Mouse (Mus musculus) liver, embryonic 11.5 days (tissue): ENCODE data around the gene Gm28043. TPM values are rescaled to one million over a fixed set of nuclear protein-coding genes. Genes with fewer than 3 reads are reported as not detected.

Experiments
- ATAC-seq: fragments of 200-750 bp; cut with Nextera tagmentation; replicated peaks from 2 replicates; pipeline ENCODE4 v1.8.0; 2017; ENCODE audit warnings: moderate number of reproducible peaks, mild to moderate bottlenecking, moderate TSS enrichment, moderate library complexity; ENCODE audit not compliant: low FRiP score
- DNase-seq: peaks from one replicate; pipeline ENCODE4 v3.0.0-alpha.2; 2017; ENCODE audit warnings: low spot score
- H3K27ac ChIP-seq: fragments of 300-500 bp; sonication (generic); 2 replicates; pipeline ENCODE4 v1.5.1; 2014; ENCODE audit warnings: mild to moderate bottlenecking, low read depth, low read length, control low read depth
- H3K27me3 ChIP-seq: fragments of 300-500 bp; sonication (generic); replicated peaks from 2 replicates; pipeline ENCODE4 v1.6.1; 2014; ENCODE audit warnings: low read length, mixed read lengths; ENCODE audit not compliant: control insufficient read depth, insufficient read depth
- H3K36me3 ChIP-seq: fragments of 300-500 bp; sonication (generic); 2 replicates; pipeline ENCODE4 v1.6.1; 2014; ENCODE audit warnings: mild to moderate bottlenecking, low read length, moderate library complexity, mixed read lengths; ENCODE audit not compliant: control insufficient read depth, insufficient read depth
- H3K4me1 ChIP-seq: fragments of 300-500 bp; sonication (generic); replicated peaks from 2 replicates; pipeline ENCODE4 v1.6.1; 2014; ENCODE audit warnings: low read length, mixed read lengths; ENCODE audit not compliant: control insufficient read depth, insufficient read depth
- H3K4me2 ChIP-seq: fragments of 300-500 bp; sonication (generic); 2 replicates; pipeline ENCODE4 v1.6.1; 2014; ENCODE audit warnings: mild to moderate bottlenecking, control low read depth, moderate library complexity
- H3K4me3 ChIP-seq: fragments of 300-500 bp; sonication (generic); 2 replicates; pipeline ENCODE4 v1.5.1; 2014; ENCODE audit warnings: low read depth, low read length, control low read depth
- H3K9ac ChIP-seq: fragments of 300-500 bp; sonication (generic); 2 replicates; pipeline ENCODE4 v1.6.1; 2014; ENCODE audit warnings: low read depth, low read length, control low read depth
- H3K9me3 ChIP-seq: fragments of 300-500 bp; sonication (generic); 2 replicates; pipeline ENCODE4 v1.6.1; 2016; ENCODE audit warnings: low read length, inconsistent platforms, mixed read lengths; ENCODE audit not compliant: control insufficient read depth
- WGBS: fragments of 180-500 bp; shearing (Covaris S2); extraction: QIAGEN DNeasy Blood & Tissue Kit; methylation state at CpG from one replicate; pipeline ENCODE4 v1.1.7; 2014; 5-methylcytosine and 5-hydroxymethylcytosine counted together
- polyA plus RNA-seq: library from polyadenylated mRNA; unstranded; fragments of >200 nt; fragmentation: Nextera tagmentation; extraction: Ambion mirVana; gene quantifications from 2 replicates; pipeline ENCODE4 v1.2.1, GENCODE M21; 2014

The Gm28043 gene
- polyA plus RNA-seq, 1 experiment from 2014 or later: 2.6 TPM

DNA sequence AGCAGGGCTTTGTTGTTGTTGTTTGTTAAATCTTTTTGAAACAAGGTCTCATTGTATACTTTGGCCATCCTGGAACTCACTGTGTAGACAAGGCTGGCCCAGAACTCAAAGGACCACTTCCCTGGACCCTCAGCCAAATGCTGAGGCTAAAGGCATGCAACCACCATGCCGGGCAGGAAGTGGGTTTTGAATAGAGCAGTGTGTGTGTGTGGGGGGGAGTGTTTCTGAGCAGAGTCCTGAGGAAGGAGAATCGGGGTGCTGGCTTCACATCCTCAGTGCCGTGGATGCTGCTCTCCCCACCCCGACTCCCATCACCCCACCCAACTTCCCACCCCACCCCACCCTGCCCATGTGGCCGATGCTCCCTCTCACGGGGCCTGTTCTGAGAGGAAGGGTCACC, 29.2 kb upstream of the Gm28043 start:
- Histone ChIP-seq H3K4me1 (peaks cover 11% of the 10 kb centered on the region), H3K4me3 (no peak overlapping the region), H3K4me2 (no peak overlapping the region), H3K27ac (no peak overlapping the region), H3K27me3 (no peaks in the 10 kb centered on the region), H3K36me3 (no peaks in the 10 kb centered on the region), H3K9me3 (no peaks in the 10 kb centered on the region), H3K9ac (no peak overlapping the region)
- ATAC-seq: no peak
- DNase-seq: no peak
- WGBS: 68% methylated on average over 6 of the region's 6 CpGs

DNA sequence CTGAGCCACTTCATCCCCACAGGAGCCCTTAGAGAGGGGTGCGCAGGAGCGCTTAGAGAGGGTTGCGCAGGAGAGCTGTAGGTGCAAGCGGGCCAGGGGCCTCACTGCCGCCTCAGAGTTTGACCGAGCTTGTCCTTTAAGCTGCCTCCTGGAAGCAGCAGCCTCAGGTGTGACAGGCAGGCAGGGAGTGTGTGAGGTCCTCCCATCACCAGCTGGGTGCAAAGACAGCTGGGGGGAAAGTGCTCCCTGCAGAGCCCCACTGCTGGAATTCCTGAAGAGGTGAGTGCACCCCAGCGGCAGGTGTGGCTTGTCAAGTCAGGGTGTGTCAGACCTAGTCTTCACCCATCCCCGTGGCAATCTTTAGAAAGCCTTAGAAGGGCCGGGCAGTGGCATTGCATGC, 27.8 kb upstream of the Gm28043 start:
- WGBS: 83% methylated on average over 9 of the region's 9 CpGs
- Histone ChIP-seq H3K27me3 (no peaks in the 10 kb centered on the region), H3K4me3 (no peak overlapping the region), H3K9me3 (no peaks in the 10 kb centered on the region), H3K27ac (no peak overlapping the region), H3K9ac (no peak overlapping the region), H3K4me2 (no peak overlapping the region), H3K36me3 (no peaks in the 10 kb centered on the region), H3K4me1 (peaks cover 11% of the 10 kb centered on the region)
- DNase-seq: no peak
- ATAC-seq: no peak

DNA sequence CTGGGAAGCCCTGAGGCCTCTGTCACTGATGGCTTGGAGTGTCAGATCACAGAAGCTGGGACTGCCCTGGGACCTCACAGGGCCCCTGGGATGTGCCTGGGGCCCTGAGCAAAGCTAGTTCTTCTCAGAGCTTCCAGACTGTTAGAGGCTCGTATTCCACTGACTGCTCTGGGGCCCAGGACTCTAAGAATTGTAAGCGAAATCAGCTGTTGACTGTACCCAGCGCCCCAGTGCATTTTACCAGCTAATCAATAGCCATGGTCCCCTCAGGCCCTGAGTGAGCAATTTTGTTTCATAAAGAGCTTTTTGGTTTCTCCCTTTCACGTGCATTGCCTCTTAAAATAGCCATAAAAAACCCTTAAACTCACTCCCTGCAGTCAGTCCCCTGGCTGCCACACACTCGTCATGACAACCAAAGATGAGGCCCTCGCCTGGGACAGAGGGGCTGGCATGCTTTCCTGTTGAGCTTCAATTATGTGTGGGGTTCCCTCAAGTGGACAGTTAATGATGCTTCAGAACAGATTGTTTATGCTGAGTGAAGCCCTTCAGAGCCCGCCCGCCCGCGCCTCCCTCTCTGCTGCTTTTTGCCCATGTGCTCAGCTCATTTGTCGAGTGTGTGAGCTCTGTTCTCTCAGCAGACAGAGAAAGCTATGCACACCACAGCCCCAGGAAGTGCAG, 25.3 kb upstream of the Gm28043 start:
- no peaks in the 10 kb centered on the region for H3K9me3 ChIP-seq
- DNase-seq: no peak
- H3K4me3 ChIP-seq: no peak overlapping the region
- no peaks in the 10 kb centered on the region for H3K27me3 ChIP-seq
- 71% methylated on average over 11 of the region's 11 CpGs for WGBS
- no peak overlapping the region for H3K27ac ChIP-seq
- no peaks in the 10 kb centered on the region for H3K36me3 ChIP-seq
- H3K9ac ChIP-seq: no peak overlapping the region
- no peak for ATAC-seq
- H3K4me1 ChIP-seq: peaks cover 3% of the 10 kb centered on the region
- no peak overlapping the region for H3K4me2 ChIP-seq

DNA sequence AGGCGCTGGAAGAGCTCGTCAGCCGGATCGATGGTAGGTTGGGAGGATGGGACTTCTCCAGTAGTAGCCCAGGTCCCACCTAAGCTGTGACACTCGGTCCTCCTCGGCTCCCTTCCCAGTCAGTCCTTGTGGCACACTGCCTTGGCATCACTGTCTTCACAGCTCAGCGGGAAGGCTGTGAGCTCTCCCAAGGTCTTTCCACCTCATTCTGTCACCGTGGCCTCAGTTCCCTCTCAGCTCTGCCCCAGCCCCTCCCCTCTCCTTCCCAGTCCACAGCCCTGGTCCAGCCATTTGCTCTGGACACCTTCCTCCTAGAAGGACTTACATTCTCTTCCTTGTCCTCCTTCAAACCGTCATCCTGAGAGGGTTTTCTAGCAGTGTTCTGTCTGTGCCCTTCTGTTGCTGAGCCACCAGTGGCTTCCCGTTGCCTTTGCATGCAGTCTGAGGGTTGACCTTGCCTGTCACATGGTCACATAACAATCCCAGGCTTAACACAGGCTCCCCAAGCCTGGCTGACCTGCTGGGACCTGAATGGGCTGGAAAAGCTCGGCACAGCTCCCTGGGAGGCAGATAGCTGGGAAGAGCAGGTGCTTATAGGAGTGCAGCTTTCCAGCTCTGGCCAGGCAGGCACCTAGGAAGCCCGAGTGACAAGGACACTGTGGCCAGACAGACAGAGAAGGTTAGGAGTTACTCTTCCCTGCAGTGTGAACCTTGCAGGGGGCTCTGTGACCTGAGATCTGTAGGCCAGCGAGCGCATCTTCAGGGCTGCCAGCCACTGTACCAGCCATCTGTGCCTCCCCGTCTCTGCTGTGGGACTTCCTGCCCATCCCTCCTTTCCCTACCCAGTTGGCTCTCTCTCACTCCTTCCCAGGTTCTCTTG, 18.5 kb upstream of the Gm28043 start:
- Histone ChIP-seq H3K36me3 (peaks cover 17% of the 10 kb centered on the region), H3K9ac (no peak overlapping the region)
- WGBS: 87% methylated on average over 15 of the region's 15 CpGs

DNA sequence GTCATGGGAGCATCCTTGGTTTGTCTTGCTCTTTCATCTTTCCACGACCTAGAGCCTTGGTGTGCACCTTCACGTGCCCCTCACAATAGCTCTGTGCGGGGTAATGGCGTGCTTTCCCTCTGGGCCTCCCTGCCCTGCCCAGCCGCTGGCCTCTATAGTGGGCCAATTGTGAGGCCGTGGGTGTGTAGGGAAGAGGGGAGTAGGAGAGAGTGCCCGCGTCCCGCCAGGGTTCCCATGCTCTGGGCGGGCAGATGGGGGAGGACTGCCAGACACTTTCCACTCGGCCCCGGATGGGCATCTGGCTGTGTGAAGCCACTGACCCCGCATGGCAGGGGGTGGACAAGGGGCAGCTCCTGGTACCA, 17.9 kb upstream of the Gm28043 start:
- Histone ChIP-seq H3K4me1 (no peaks in the 10 kb centered on the region; the same call in 1 of the 2 replicates), H3K9ac (no peak overlapping the region), H3K27me3 (no peaks in the 10 kb centered on the region), H3K4me3 (no peak overlapping the region), H3K36me3 (peaks cover 17% of the 10 kb centered on the region), H3K9me3 (no peaks in the 10 kb centered on the region), H3K27ac (no peak overlapping the region), H3K4me2 (no peak overlapping the region)
- 88% methylated on average over 13 of the region's 13 CpGs for WGBS
- no peak for DNase-seq
- no peak for ATAC-seq

More for the DNA sequence above, 18.5 kb upstream of the Gm28043 start:
- H3K4me3 ChIP-seq: no peak overlapping the region
- ATAC-seq (no peak), DNase-seq (no peak)
- H3K9me3 ChIP-seq: no peaks in the 10 kb centered on the region
- no peaks in the 10 kb centered on the region for H3K27me3 ChIP-seq
- no peaks in the 10 kb centered on the region; the same call in 1 of the 2 replicates for H3K4me1 ChIP-seq
- no peak overlapping the region for H3K4me2 ChIP-seq
- H3K27ac ChIP-seq: no peak overlapping the region

DNA sequence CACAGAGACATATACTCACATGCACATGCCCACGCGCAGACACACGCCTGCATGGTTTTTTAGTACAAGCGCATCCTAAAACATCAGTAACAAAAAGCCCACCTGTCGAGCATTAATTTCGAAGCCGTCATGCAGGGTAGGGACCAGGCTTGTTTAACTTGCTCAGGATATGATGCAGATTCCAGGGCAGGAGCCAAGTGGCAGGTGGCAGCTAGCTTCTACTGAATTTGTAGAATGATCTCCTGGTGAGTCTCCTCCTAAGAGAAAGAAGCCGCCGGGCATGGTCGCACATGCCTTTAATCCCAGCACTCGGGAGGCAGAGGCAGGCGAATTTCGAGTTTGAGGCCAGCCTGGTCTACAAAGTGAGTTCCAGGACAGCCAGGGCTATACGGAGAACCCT, 15.6 kb upstream of the Gm28043 start:
- no peaks in the 10 kb centered on the region for H3K9me3 ChIP-seq
- no peak overlapping the region for H3K4me2 ChIP-seq
- no peaks in the 10 kb centered on the region; the same call in 1 of the 2 replicates for H3K4me1 ChIP-seq
- no peak overlapping the region for H3K27ac ChIP-seq
- no peak overlapping the region for H3K4me3 ChIP-seq
- no peak overlapping the region for H3K9ac ChIP-seq
- H3K36me3 ChIP-seq: peaks cover 23% of the 10 kb centered on the region
- WGBS: 92% methylated on average over 14 of the region's 14 CpGs
- DNase-seq (no peak), ATAC-seq (no peak)
- H3K27me3 ChIP-seq: no peaks in the 10 kb centered on the region

DNA sequence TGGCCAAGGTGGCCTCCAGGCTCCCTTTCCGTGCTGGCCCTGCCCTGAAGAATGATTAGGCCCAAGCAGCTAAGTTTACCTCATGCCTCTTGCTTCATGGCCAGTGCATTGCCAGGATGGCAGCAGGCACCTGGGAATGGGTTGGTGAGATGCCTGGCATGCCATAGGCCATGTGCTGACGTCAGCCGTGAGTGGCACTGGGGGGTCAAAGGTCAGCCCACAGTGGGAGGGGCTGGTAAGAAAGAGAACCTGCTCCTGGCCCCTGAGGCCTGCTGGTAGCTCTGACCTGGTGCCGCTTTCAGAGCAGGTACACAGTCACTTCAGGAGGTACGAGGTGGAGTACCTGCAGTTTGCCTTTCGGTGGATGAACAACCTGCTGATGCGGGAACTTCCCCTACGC, 15.1 kb upstream of the Gm28043 start:
- Histone ChIP-seq H3K9me3 (no peaks in the 10 kb centered on the region), H3K4me2 (no peak overlapping the region), H3K36me3 (peaks cover 23% of the 10 kb centered on the region), H3K4me3 (no peak overlapping the region), H3K4me1 (no peaks in the 10 kb centered on the region; the same call in 1 of the 2 replicates), H3K27ac (no peak overlapping the region), H3K27me3 (no peaks in the 10 kb centered on the region), H3K9ac (no peak overlapping the region)
- no peak for ATAC-seq
- DNase-seq: no peak
- WGBS: 89% methylated on average over 8 of the region's 8 CpGs

DNA sequence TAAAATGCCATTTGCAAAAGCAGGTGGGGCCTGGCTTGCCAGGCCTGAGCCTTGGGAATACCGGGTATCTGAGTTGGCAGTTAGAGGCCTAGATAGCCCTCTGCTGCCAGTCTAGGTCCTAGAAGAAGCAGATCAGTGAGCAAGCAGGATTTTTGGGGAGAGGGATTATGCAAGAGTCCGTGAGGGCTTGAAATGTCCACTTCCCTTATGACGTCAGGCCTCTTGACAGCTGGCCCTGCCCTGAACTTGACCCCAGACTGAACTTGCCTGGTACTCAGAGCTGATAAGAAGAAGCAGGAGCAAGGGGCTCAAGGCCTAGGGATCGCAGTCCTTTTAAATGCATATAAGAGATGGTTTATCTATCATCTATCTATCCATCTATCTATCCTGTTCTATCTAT, 13.3 kb upstream of the Gm28043 start:
- no peak for ATAC-seq

More for the DNA sequence above, 13.3 kb upstream of the Gm28043 start:
- Histone ChIP-seq H3K9me3 (no peaks in the 10 kb centered on the region), H3K9ac (no peak overlapping the region), H3K4me2 (no peak overlapping the region), H3K4me3 (no peak overlapping the region), H3K27ac (no peak overlapping the region), H3K4me1 (no peaks in the 10 kb centered on the region; the same call in 1 of the 2 replicates), H3K27me3 (no peaks in the 10 kb centered on the region), H3K36me3 (peaks cover 15% of the 10 kb centered on the region; the same call in 1 of the 2 replicates)
- 62% methylated on average over 4 of the region's 4 CpGs for WGBS
- no peak for DNase-seq
